Mouse (Mus musculus) lung, embryonic 15.5 days (tissue): ENCODE measurements around the gene Pik3c2b. TPM values are rescaled to one million over a fixed set of nuclear protein-coding genes. Genes with fewer than 3 reads are reported as not detected.
A peak's percentile ranks its signal among the peaks of the same experiment; 100 is the strongest.

Source experiments
- ATAC-seq: fragments of 200-750 bp; cut with Nextera tagmentation; 2 replicates; pipeline ENCODE4 v1.8.0; 2017; ENCODE audit warnings: moderate number of reproducible peaks, borderline replicate concordance; ENCODE audit not compliant: low FRiP score, low TSS enrichment; ENCODE audit errors: extremely low read depth
- H3K27ac ChIP-seq: fragments of 300-500 bp; sonication (generic); 2 replicates; pipeline ENCODE4 v1.5.1; 2015; ENCODE audit warnings: moderate library complexity, mild to moderate bottlenecking, inconsistent platforms
- H3K27me3 ChIP-seq: fragments of 300-500 bp; sonication (generic); 2 replicates; pipeline ENCODE4 v1.6.1; 2015; ENCODE audit warnings: inconsistent platforms
- H3K36me3 ChIP-seq: fragments of 300-500 bp; sonication (generic); 2 replicates; pipeline ENCODE4 v1.6.1; 2015; ENCODE audit warnings: inconsistent platforms
- H3K4me1 ChIP-seq: fragments of 300-500 bp; sonication (generic); 2 replicates; pipeline ENCODE4 v1.6.1; 2015; ENCODE audit warnings: inconsistent platforms
- H3K4me2 ChIP-seq: fragments of 300-500 bp; sonication (generic); 2 replicates; pipeline ENCODE4 v1.6.1; 2015; ENCODE audit warnings: inconsistent platforms, mild to moderate bottlenecking, moderate library complexity
- H3K4me3 ChIP-seq: fragments of 300-500 bp; sonication (generic); 2 replicates; pipeline ENCODE4 v1.5.1; 2015; ENCODE audit warnings: mild to moderate bottlenecking, inconsistent platforms
- H3K9ac ChIP-seq: fragments of 300-500 bp; sonication (generic); 2 replicates; pipeline ENCODE4 v1.6.1; 2015; ENCODE audit warnings: inconsistent platforms
- H3K9me3 ChIP-seq: fragments of 300-500 bp; sonication (generic); 2 replicates; pipeline ENCODE4 v1.6.1; 2016; ENCODE audit warnings: inconsistent platforms
- WGBS: fragments of 180-500 bp; shearing (Covaris S2); methylation state at CpG from one replicate; pipeline ENCODE4 v1.1.7; 2015; 5-methylcytosine and 5-hydroxymethylcytosine counted together
- polyA plus RNA-seq: library from polyadenylated mRNA; unstranded; fragments of >200 nt; fragmentation: Nextera tagmentation; extraction: Ambion mirVana; gene quantifications from 2 replicates; pipeline ENCODE4 v1.2.1, GENCODE M21; 2015

Pik3c2b gene
- polyA plus RNA-seq, 1 experiment from 2014 or later, result 6.0 TPM

- Histone ChIP-seq H3K4me2 (no peak overlapping the region), H3K27ac (peak overlapping the region; percentile 33), H3K4me1 (peaks cover 54% of the 10 kb centered on the region), H3K36me3 (no peaks in the 10 kb centered on the region), H3K4me3 (no peak overlapping the region), H3K9me3 (no peaks in the 10 kb centered on the region), H3K9ac (no peak overlapping the region), H3K27me3 (peaks cover 3% of the 10 kb centered on the region; the same call in 1 of the 2 replicates)
- 28% methylated on average over 20 of the region's 20 CpGs for WGBS
- ATAC-seq, result peak; percentile 71
Measured at GRCm38 (mm10) chr1:133076681-133077514, 31.4 kb downstream of the Pik3c2b start.

- Histone ChIP-seq H3K9ac (no peak overlapping the region), H3K4me1 (peaks cover 45% of the 10 kb centered on the region), H3K27ac (peak overlapping the region; percentile 33), H3K4me3 (no peak overlapping the region), H3K36me3 (no peaks in the 10 kb centered on the region), H3K4me2 (no peak overlapping the region), H3K27me3 (peaks cover 3% of the 10 kb centered on the region; the same call in 1 of the 2 replicates), H3K9me3 (no peaks in the 10 kb centered on the region)
- no peak for ATAC-seq
- WGBS, result 46% methylated on average over 12 of the region's 12 CpGs
Measured at GRCm38 (mm10) chr1:133077606-133078337, 32.3 kb downstream of the Pik3c2b start.

- Histone ChIP-seq H3K9ac (no peak overlapping the region), H3K36me3 (no peaks in the 10 kb centered on the region), H3K27ac (no peak overlapping the region), H3K4me3 (no peak overlapping the region), H3K4me1 (peaks cover 40% of the 10 kb centered on the region), H3K4me2 (no peak overlapping the region), H3K9me3 (no peaks in the 10 kb centered on the region), H3K27me3 (peaks cover 3% of the 10 kb centered on the region; the same call in 1 of the 2 replicates)
- WGBS, result 80% methylated on average over 1 of the region's 1 CpGs
- ATAC-seq, result no peak
Measured at GRCm38 (mm10) chr1:133078338-133078727, 32.9 kb downstream of the Pik3c2b start.

GRCm38 (mm10) chr1:133079509-133079908 lies 34.0 kb downstream of the Pik3c2b start:
- no peaks in the 10 kb centered on the region for H3K36me3 ChIP-seq
- peaks cover 39% of the 10 kb centered on the region for H3K4me1 ChIP-seq
- no peak overlapping the region for H3K27ac ChIP-seq
- 94% methylated on average over 7 of the region's 7 CpGs for WGBS
- H3K9ac ChIP-seq, result no peak overlapping the region
- no peaks in the 10 kb centered on the region for H3K27me3 ChIP-seq
- no peak for ATAC-seq
- no peak overlapping the region for H3K4me3 ChIP-seq
- no peak overlapping the region for H3K4me2 ChIP-seq
- H3K9me3 ChIP-seq, result no peaks in the 10 kb centered on the region

GRCm38 (mm10) chr1:133080079-133080561 lies 34.7 kb downstream of the Pik3c2b start:
- WGBS, result 47% methylated on average over 9 of the region's 9 CpGs
- no peak overlapping the region for H3K4me3 ChIP-seq
- H3K4me2 ChIP-seq, result no peak overlapping the region
- ATAC-seq, result no peak
- H3K27ac ChIP-seq, result no peak overlapping the region
- no peak overlapping the region for H3K9ac ChIP-seq
- H3K36me3 ChIP-seq, result no peaks in the 10 kb centered on the region
- H3K4me1 ChIP-seq, result peaks cover 40% of the 10 kb centered on the region
- no peaks in the 10 kb centered on the region for H3K9me3 ChIP-seq
- no peaks in the 10 kb centered on the region for H3K27me3 ChIP-seq

GRCm38 (mm10) chr1:133080717-133081116 lies 35.2 kb downstream of the Pik3c2b start:
- no peak for ATAC-seq
- Histone ChIP-seq H3K4me2 (no peak overlapping the region), H3K4me3 (no peak overlapping the region), H3K9me3 (no peaks in the 10 kb centered on the region), H3K9ac (no peak overlapping the region), H3K4me1 (peaks cover 40% of the 10 kb centered on the region), H3K36me3 (no peaks in the 10 kb centered on the region), H3K27me3 (no peaks in the 10 kb centered on the region), H3K27ac (no peak overlapping the region)
- WGBS, result 78% methylated on average over 6 of the region's 6 CpGs

GRCm38 (mm10) chr1:133083003-133083546 lies 37.6 kb downstream of the Pik3c2b start:
- WGBS, result 91% methylated on average over 5 of the region's 5 CpGs
- no peak overlapping the region for H3K4me3 ChIP-seq
- no peak overlapping the region for H3K4me2 ChIP-seq
- no peak for ATAC-seq
- peaks cover 22% of the 10 kb centered on the region for H3K4me1 ChIP-seq
- H3K27me3 ChIP-seq, result no peaks in the 10 kb centered on the region
- H3K9me3 ChIP-seq, result no peaks in the 10 kb centered on the region
- no peak overlapping the region for H3K27ac ChIP-seq
- H3K36me3 ChIP-seq, result no peaks in the 10 kb centered on the region
- H3K9ac ChIP-seq, result no peak overlapping the region

- WGBS, result 54% methylated on average over 11 of the region's 11 CpGs
- Histone ChIP-seq H3K4me3 (no peak overlapping the region), H3K36me3 (no peaks in the 10 kb centered on the region)
Measured at GRCm38 (mm10) chr1:133083942-133084625, 38.6 kb downstream of the Pik3c2b start.

GRCm38 (mm10) chr1:133084708-133085416 lies 39.4 kb downstream of the Pik3c2b start:
- H3K27ac ChIP-seq, result no peak overlapping the region

More at GRCm38 (mm10) chr1:133083942-133084625, 38.6 kb downstream of the Pik3c2b start:
- Histone ChIP-seq H3K9me3 (no peaks in the 10 kb centered on the region), H3K4me2 (no peak overlapping the region; the same call in 1 of the 2 replicates), H3K4me1 (peaks cover 16% of the 10 kb centered on the region), H3K9ac (no peak overlapping the region), H3K27me3 (no peaks in the 10 kb centered on the region), H3K27ac (0 out of 2 replicates have a peak overlapping the region, but pooled peaks have one; percentile 29)
- ATAC-seq, result peak; percentile 49; the same call in 1 of the 2 replicates

GRCm38 (mm10) chr1:133085417-133085742 lies 39.9 kb downstream of the Pik3c2b start:
- no peaks in the 10 kb centered on the region for H3K27me3 ChIP-seq
- H3K36me3 ChIP-seq, result no peaks in the 10 kb centered on the region
- no peak overlapping the region for H3K4me2 ChIP-seq
- WGBS, result 92% methylated on average over 8 of the region's 8 CpGs
- H3K9ac ChIP-seq, result no peak overlapping the region
- no peak for ATAC-seq
- H3K9me3 ChIP-seq, result no peaks in the 10 kb centered on the region
- H3K4me3 ChIP-seq, result no peak overlapping the region
- H3K4me1 ChIP-seq, result peaks cover 29% of the 10 kb centered on the region
- no peak overlapping the region for H3K27ac ChIP-seq

More at GRCm38 (mm10) chr1:133084708-133085416, 39.4 kb downstream of the Pik3c2b start:
- Histone ChIP-seq H3K27me3 (no peaks in the 10 kb centered on the region), H3K4me2 (no peak overlapping the region), H3K4me1 (peaks cover 24% of the 10 kb centered on the region), H3K36me3 (no peaks in the 10 kb centered on the region), H3K9me3 (no peaks in the 10 kb centered on the region), H3K4me3 (no peak overlapping the region), H3K9ac (no peak overlapping the region)
- 76% methylated on average over 14 of the region's 14 CpGs for WGBS
- no peak for ATAC-seq

- Histone ChIP-seq H3K4me2 (no peak overlapping the region), H3K27me3 (no peaks in the 10 kb centered on the region), H3K9ac (no peak overlapping the region), H3K4me3 (no peak overlapping the region), H3K36me3 (no peaks in the 10 kb centered on the region), H3K9me3 (no peaks in the 10 kb centered on the region), H3K4me1 (peaks cover 42% of the 10 kb centered on the region), H3K27ac (no peak overlapping the region)
- no peak for ATAC-seq
- 83% methylated on average over 10 of the region's 10 CpGs for WGBS
Measured at GRCm38 (mm10) chr1:133086804-133087203, 41.3 kb downstream of the Pik3c2b start.
